Mouse (Mus musculus) limb, embryonic 14.5 days (tissue): ENCODE measurements around the gene Zfp513. TPM values are rescaled to one million over a fixed set of nuclear protein-coding genes. Genes with fewer than 3 reads are reported as not detected.

Experiments
- ATAC-seq: fragments of 200-750 bp; cut with Nextera tagmentation; 2 replicates; pipeline ENCODE4 v1.8.0; 2017; ENCODE audit warnings: low read depth, moderate number of reproducible peaks, moderate TSS enrichment; ENCODE audit not compliant: low FRiP score
- DNase-seq: peaks from one replicate; pipeline ENCODE4 v3.0.0-alpha.2; 2015; ENCODE audit warnings: low spot score
- H3K27ac ChIP-seq: fragments of 300-500 bp; sonication (generic); replicated peaks from 2 replicates; pipeline ENCODE4 v1.5.1; 2014; ENCODE audit warnings: low read depth, mild to moderate bottlenecking, low read length, moderate library complexity, mixed read lengths
- H3K27me3 ChIP-seq: fragments of 300-500 bp; sonication (generic); 2 replicates; pipeline ENCODE4 v1.6.1; 2014; ENCODE audit warnings: low read length, mixed read lengths; ENCODE audit not compliant: control insufficient read depth, insufficient read depth
- H3K36me3 ChIP-seq: fragments of 300-500 bp; sonication (generic); 2 replicates; pipeline ENCODE4 v1.6.1; 2014; ENCODE audit warnings: mild to moderate bottlenecking, low read length, moderate library complexity, mixed read lengths; ENCODE audit not compliant: control insufficient read depth, insufficient read depth
- H3K4me1 ChIP-seq: fragments of 300-500 bp; sonication (generic); 2 replicates; pipeline ENCODE4 v1.6.1; 2014; ENCODE audit warnings: antibody characterized with exemption, low read length, mixed read lengths; ENCODE audit not compliant: control insufficient read depth, insufficient read depth
- H3K4me2 ChIP-seq: fragments of 300-500 bp; sonication (generic); replicated peaks from 2 replicates; pipeline ENCODE4 v1.6.1; 2014; ENCODE audit warnings: low read depth, mild to moderate bottlenecking, low read length, moderate library complexity; ENCODE audit not compliant: severe bottlenecking
- H3K4me3 ChIP-seq: fragments of 300-500 bp; sonication (generic); replicated peaks from 2 replicates; pipeline ENCODE4 v1.5.1; 2014; ENCODE audit warnings: low read length
- H3K9ac ChIP-seq: fragments of 300-500 bp; sonication (generic); 2 replicates; pipeline ENCODE4 v1.6.1; 2014; ENCODE audit warnings: mild to moderate bottlenecking, low read depth, low read length, moderate library complexity; ENCODE audit not compliant: severe bottlenecking
- H3K9me3 ChIP-seq: fragments of 300-500 bp; sonication (generic); 2 replicates; pipeline ENCODE4 v1.6.1; 2016; ENCODE audit warnings: low read length; ENCODE audit not compliant: control insufficient read depth
- POLR2A ChIP-seq: fragments of 200-500 bp; IDR thresholded peaks from 2 replicates; pipeline ENCODE4 v1.8.0; 2012; ENCODE audit warnings: inconsistent platforms, mild to moderate bottlenecking, moderate library complexity, borderline replicate concordance; ENCODE audit not compliant: insufficient read depth, insufficient read length; ENCODE audit errors: extremely low read depth
- WGBS: fragments of 180-500 bp; shearing (Covaris S2); extraction: QIAGEN DNeasy Blood & Tissue Kit; methylation state at CpG from one replicate; pipeline ENCODE4 v1.1.7; 2014; 5-methylcytosine and 5-hydroxymethylcytosine counted together
- polyA plus RNA-seq, 2 experiments: library from polyadenylated mRNA; depleted of rRNA in 1 of 2; stranded (reverse) in 1 of 2; unstranded in 1 of 2; fragments of >200 nt; fragmentation: Nextera tagmentation in 1 of 2; extraction: Ambion mirVana in 1 of 2; gene quantifications; 2 replicates each; pipeline versions ENCODE4 v1.2.1 to v1.2.3; 2012 to 2014

Zfp513 gene
- polyA plus RNA-seq, 2 experiments: 6.8 to 58.8 TPM

DNA sequence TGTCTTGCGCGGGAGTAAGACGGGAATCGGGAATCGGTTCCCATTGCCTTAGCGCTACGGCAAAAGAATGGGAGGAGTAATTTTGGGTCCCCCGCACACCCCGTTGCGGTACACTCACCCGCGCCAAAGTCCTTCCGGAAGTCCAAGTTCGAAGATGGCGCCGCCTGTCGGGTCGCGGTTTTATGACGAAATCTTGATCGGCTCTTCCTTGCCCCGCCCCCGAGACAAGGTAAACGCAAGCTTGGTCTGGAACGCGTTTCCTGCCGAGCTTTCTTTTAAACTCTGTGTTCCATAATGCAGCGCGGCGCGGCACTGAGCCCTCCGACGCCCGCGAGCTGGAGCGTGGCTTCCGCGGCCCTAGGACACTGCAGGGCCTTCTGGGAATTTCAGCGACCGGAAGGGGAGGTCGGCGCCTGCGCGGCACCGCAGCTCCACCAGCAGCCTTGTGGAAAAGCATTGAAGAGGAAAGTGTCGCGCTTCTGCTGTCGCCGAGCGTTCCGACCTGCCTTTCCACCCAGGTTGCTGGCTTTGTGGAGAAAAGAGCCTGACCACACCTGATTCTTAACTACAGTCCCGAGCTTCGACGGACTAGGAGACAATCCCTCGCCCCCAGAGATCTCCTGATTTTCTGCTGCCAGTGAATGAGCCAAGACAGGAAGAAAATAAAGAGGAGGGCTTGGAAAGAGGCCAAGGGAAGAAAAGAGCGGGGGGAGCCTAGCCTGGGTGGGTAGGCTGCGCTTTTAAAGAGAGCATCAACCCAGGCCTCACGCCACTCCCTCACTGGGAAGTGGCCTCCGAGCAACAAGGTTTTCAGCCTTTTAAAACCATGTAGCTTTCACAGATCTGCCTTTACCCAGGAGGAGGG is 22.1 kb downstream of the Zfp513 start, which contains the start of the genes Gm29609 and Gtf3c2:
Gm29609 (minus strand) TSS at position 146 of the 865 bp plus-strand sequence.
Gtf3c2 (minus strand) TSS at position 379 of the 865 bp plus-strand sequence.
- Histone ChIP-seq H3K4me1 (peaks cover 6% of the 10 kb centered on the region), H3K27me3 (no peaks in the 10 kb centered on the region), H3K4me2 (peak within 1 kb of the TSS; percentile 74), H3K9ac (peak within 1 kb of the TSS; percentile 70), H3K36me3 (no peaks in the 10 kb centered on the region), H3K9me3 (no peaks in the 10 kb centered on the region), H3K4me3 (peak within 1 kb of the TSS; percentile 87), H3K27ac (peak within 1 kb of the TSS; percentile 96)
- ATAC-seq (peak; percentile 96), DNase-seq (peak; percentile 98)
- WGBS: under 1% methylated on average over 59 of the region's 59 CpGs
- TF ChIP-seq POLR2A: peak; percentile 78; the same call in 1 of the 2 replicates

DNA sequence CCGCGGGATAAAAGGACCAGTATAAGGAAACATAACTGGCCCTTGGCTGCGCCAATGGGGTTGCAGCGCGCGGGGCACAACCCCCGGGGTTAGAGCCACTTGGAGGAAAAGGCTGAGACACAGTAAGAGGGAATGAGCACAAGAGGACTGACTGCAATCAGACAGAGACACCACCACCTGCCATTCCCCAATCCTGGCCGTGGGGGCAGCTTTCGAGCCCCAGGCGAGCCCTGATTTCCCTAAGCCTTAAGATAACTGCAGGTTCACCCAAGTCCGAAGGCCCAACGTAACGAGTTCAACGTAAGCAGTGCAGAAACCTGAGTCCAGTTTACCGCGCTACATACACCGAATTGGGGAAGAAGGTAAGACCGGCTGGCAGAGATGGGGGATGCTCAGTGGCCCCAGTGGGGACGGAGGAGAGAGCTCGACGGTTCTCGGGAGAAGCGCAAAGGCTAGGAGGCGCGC is 22.8 kb downstream of the Zfp513 start:
- H3K27ac ChIP-seq: peak overlapping the region; percentile 96
- H3K4me1 ChIP-seq: peaks cover 6% of the 10 kb centered on the region
- H3K36me3 ChIP-seq: peaks cover 3% of the 10 kb centered on the region
- H3K9ac ChIP-seq: peak overlapping the region; percentile 70
- peak overlapping the region; percentile 74 for H3K4me2 ChIP-seq
- H3K9me3 ChIP-seq: no peaks in the 10 kb centered on the region
- WGBS: under 1% methylated on average over 25 of the region's 25 CpGs
- DNase-seq (no peak), ATAC-seq (peak; percentile 49)
- TF ChIP-seq POLR2A: no peak
- peak overlapping the region; percentile 87 for H3K4me3 ChIP-seq
- H3K27me3 ChIP-seq: no peaks in the 10 kb centered on the region

DNA sequence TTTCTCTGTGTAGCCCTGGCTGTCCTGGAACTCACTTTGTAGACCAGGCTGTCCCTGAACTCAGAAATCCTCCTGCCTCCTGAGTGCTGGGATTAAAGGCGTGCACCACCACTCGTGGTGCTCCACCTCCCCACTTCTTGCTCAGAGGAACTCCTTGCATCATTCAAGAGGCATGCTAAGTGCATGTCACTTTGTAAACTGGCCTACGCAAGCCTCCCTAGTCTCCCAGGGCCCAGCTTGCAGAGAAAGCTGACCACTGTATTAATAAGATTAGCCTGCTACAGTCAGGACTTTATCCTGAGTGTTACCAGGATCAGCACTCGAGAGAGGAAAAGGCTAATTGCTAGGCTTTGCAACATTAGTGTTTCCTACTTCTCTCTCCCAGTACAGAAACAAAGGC is 33.5 kb downstream of the Zfp513 start:
- WGBS: 93% methylated on average over 4 of the region's 4 CpGs
- Histone ChIP-seq H3K4me3 (no peak overlapping the region), H3K36me3 (peaks cover 91% of the 10 kb centered on the region), H3K27ac (no peak overlapping the region), H3K9me3 (no peaks in the 10 kb centered on the region), H3K4me1 (no peaks in the 10 kb centered on the region), H3K9ac (no peak overlapping the region), H3K4me2 (no peak overlapping the region), H3K27me3 (no peaks in the 10 kb centered on the region)
- no peak for TF ChIP-seq POLR2A
- DNase-seq (no peak), ATAC-seq (no peak)

DNA sequence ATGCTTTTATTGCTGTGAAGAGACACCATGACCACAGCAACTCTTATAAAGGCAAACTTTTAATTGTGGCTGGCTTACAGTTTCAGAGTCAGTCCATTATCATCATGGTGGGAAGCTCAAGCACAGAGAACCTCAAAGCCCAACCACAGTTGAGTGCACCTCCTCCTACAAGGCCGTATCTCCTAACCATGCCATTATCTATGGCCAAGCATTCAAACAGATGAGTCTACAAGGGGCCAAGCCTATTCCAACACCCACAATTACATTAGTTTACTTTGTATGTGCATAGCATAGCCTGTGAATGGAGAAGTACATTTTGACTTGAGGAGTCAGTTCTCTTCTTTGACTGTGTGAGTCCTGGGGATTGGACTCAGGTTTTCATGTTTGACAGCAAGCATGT is 37.2 kb downstream of the Zfp513 start:
- DNase-seq (no peak), ATAC-seq (no peak)
- Histone ChIP-seq H3K9me3 (no peaks in the 10 kb centered on the region), H3K9ac (no peak overlapping the region), H3K27me3 (no peaks in the 10 kb centered on the region), H3K27ac (no peak overlapping the region), H3K36me3 (peaks cover 89% of the 10 kb centered on the region), H3K4me3 (no peak overlapping the region), H3K4me2 (no peak overlapping the region), H3K4me1 (no peaks in the 10 kb centered on the region)
- no peak for TF ChIP-seq POLR2A
- WGBS: 92% methylated on average over 1 of the region's 1 CpGs

DNA sequence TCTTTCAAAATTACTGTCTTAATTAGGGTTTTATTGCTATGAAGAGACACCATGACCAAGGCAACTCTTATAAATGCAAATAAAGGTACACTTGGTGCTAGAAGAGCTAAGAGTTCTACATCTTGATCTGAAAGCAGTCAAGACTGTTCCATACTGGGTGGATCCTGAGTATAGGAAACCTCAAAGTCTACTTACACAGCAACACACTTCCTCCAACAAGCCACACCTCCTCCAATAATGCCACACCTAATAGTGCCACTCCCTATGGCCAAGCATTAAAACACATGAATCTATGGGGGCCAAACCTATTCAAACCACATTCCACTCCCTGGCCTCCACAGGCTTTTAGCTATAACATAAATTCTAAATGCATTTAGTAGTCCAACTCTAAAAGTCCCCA is 39.6 kb downstream of the Zfp513 start:
- ATAC-seq: no peak
- DNase-seq: no peak
- H3K4me3 ChIP-seq: no peak overlapping the region
- no peaks in the 10 kb centered on the region for H3K4me1 ChIP-seq
- H3K9ac ChIP-seq: no peak overlapping the region
- no peaks in the 10 kb centered on the region for H3K27me3 ChIP-seq
- H3K27ac ChIP-seq: no peak overlapping the region
- no peak for TF ChIP-seq POLR2A
- H3K4me2 ChIP-seq: no peak overlapping the region
- peaks cover 89% of the 10 kb centered on the region for H3K36me3 ChIP-seq
- H3K9me3 ChIP-seq: no peaks in the 10 kb centered on the region
